Mouse (Mus musculus) T-helper 1 cell (primary cell): ENCODE measurements around the gene Gm9803.

ENCODE experiments used
- in situ Hi-C: fragments of 300-600 bp; cut with MboI, MseI; formaldehyde crosslinking; loops from one replicate; pipeline ENCODE4 v1.15.1; 2025; ENCODE audit warnings: high pct_unique_total_duplicates

Gene Gm9803

GRCm38 (mm10) chr10:43512976-43513375, 10.9 kb upstream of the Gm9803 start:
- in situ Hi-C loops = no loop called here

- in situ Hi-C loops = no loop called here
Observed at GRCm38 (mm10) chr10:43516992-43517660, 6.8 kb upstream of the Gm9803 start.

GRCm38 (mm10) chr10:43517836-43518235, 6.0 kb upstream of the Gm9803 start:
- in situ Hi-C loops = no loop called here

- in situ Hi-C loops = no loop called here
Observed at GRCm38 (mm10) chr10:43518368-43518767, 5.5 kb upstream of the Gm9803 start.

- in situ Hi-C loops = no loop called here
Observed at GRCm38 (mm10) chr10:43519977-43520376, 3.9 kb upstream of the Gm9803 start.

GRCm38 (mm10) chr10:43527283-43528269, 3.7 kb downstream of the Gm9803 start:
- in situ Hi-C loops = no loop called here

- in situ Hi-C loops = no loop called here
Observed at GRCm38 (mm10) chr10:43534382-43534781, 10.5 kb downstream of the Gm9803 start.

- in situ Hi-C loops = no loop called here
Observed at GRCm38 (mm10) chr10:43537652-43538051, 13.8 kb downstream of the Gm9803 start.

- in situ Hi-C loops = no loop called here
Observed at GRCm38 (mm10) chr10:43538831-43539230, 14.9 kb downstream of the Gm9803 start.

- in situ Hi-C loops = no loop called here
Observed at GRCm38 (mm10) chr10:43539746-43540310, 15.9 kb downstream of the Gm9803 start.

GRCm38 (mm10) chr10:43540442-43541152, 16.7 kb downstream of the Gm9803 start, which contains the start of gene 1700021F05Rik:
Gene 1700021F05Rik, minus strand, starts transcription at chr10:43540994.
- in situ Hi-C loops = no loop called here

- in situ Hi-C loops = no loop called here
Observed at GRCm38 (mm10) chr10:43541153-43541544, 17.3 kb downstream of the Gm9803 start.

GRCm38 (mm10) chr10:43549411-43549810, 25.5 kb downstream of the Gm9803 start:
- in situ Hi-C loops = no loop called here

- in situ Hi-C loops = no loop called here
Observed at GRCm38 (mm10) chr10:43550923-43551322, 27.0 kb downstream of the Gm9803 start.

GRCm38 (mm10) chr10:43551388-43551787, 27.5 kb downstream of the Gm9803 start:
- in situ Hi-C loops = no loop called here

- in situ Hi-C loops = no loop called here
Observed at GRCm38 (mm10) chr10:43557630-43558165, 33.8 kb downstream of the Gm9803 start.

- in situ Hi-C loops = no loop called here
Observed at GRCm38 (mm10) chr10:43559313-43559712, 35.4 kb downstream of the Gm9803 start.

GRCm38 (mm10) chr10:43560765-43561164, 36.9 kb downstream of the Gm9803 start:
- in situ Hi-C loops = loop anchor here (10.0 kb wide), 1 partner anchor 234 kb away; no protein-coding TSS in a partner anchor

GRCm38 (mm10) chr10:43561311-43561710, 37.4 kb downstream of the Gm9803 start:
- in situ Hi-C loops = loop anchor here (10.0 kb wide), 1 partner anchor 233 kb away; no protein-coding TSS in a partner anchor
